Mouse (Mus musculus): Measurements from ENCODE around the gene Arl16.

DNA sequence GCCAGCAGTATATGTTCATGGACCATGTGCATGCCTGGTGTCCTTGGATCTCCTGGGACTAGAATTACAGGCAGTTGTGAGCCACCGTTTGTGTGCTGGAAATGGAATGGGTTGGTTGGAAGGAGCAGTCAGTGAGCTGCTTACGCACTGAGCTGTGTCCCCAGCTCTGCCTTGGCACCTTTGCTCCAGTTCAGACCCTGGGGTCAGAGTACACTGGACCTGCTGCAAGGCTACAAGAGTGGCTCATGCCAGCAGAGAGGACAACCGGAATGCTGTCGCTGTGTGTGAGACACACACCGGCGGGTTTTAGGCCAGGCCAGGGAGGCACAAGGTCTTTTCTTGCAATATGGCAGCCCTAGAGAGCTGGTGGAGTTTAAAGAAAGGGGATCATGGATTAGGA is 4.6 kb upstream of the Arl16 start:
- TF ChIP-seq CTCF (conservative IDR thresholded peaks at IDR 0.05; ENCODE audit: low read length) (no peak), POU5F1 (IDR thresholded peaks at IDR 0.05; ENCODE audit: borderline replicate concordance, low read length) (no peak), NANOG (IDR thresholded peaks at IDR 0.05; ENCODE audit: borderline replicate concordance, low read length) (no peak)
